Mouse (Mus musculus) heart, adult 2 months (tissue): ENCODE results near the gene Gm13420.

Source experiments
- CTCF ChIP-seq: fragments of 200-600 bp; IDR thresholded peaks from 2 replicates; pipeline ENCODE4 v1.8.1; 2022; ENCODE audit warnings: antibody characterized with exemption, mild to moderate bottlenecking, moderate library complexity
- EP300 ChIP-seq: fragments of 200-500 bp; IDR thresholded peaks from 2 replicates; pipeline ENCODE4 v1.6.1; 2011; ENCODE audit warnings: low read depth, low read length, control low read depth; ENCODE audit not compliant: insufficient read depth
- POLR2A ChIP-seq: fragments of 200-500 bp; IDR thresholded peaks from 2 replicates; pipeline ENCODE4 v1.6.1; 2011; ENCODE audit warnings: mild to moderate bottlenecking, low read depth, low read length, control low read depth; ENCODE audit not compliant: insufficient read depth

DNA sequence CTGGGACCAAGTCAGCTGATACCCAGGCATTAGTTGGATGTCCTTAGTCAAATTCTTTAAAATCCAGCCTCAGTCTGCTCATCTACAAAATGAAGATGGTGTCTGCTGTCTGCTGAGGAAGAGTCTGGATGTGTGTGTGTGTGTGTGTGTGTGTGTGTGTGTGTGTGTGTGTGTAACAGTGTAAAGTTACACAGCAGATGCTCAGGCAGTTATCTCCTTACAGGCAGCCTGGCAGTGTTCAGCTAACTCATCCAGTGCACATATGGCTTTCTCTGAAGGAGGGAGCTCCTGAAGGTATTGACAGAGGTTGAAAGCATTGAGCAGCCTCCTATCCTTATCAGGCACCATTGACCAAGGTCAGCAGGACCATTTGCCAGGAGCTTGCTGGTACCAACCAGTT lies 50.6 kb downstream of the Gm13420 start:
- TF ChIP-seq CTCF (no peak), EP300 (no peak), POLR2A (no peak)
